Mouse (Mus musculus): Measurements from ENCODE around the gene Krtap16-1. TPM values are rescaled to one million over a fixed set of nuclear protein-coding genes. Genes with fewer than 3 reads are reported as not detected.
A peak's percentile ranks its signal among the peaks of the same experiment; 100 is the strongest.

Krtap16-1 gene
- polyA plus RNA-seq, 1 experiment from 2014 or later, result not detected

DNA sequence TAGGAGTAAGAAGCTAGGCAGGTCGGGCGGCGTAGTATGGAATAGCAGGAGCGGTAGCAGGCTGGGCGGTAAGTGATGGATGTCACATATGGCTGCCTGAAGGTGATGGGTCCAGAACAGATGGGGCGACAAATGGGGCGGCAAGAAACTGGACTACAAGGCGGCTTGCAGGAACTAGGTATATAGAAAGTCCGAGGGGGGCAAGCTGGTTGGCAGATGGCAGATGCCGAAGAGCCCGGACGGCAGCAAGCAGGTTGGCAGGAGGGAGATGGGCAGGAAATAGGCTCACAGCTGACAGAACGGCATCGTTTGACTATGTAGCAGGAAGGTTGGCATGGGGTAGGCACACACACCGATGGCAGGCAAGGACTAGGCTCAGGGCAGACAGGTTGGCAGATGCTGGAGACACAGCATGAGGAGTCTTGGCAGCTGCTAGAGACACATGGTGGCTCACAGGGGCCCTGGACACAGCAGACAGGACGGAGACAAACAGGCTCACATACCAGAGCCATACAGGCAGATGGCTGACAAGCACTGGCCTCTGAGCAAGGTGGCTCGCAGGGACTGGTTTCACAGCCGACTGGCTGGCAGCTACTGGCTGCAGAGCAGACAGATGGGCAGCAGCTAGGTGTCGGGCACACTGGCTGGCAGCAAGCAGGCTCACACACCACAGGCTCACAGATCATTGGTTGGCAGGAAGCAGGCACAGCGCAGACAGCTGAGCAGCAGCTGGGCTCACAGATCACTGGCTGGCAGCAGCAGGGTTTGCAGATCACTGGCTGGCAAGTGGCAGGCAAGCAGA is 905 bp downstream of the Krtap16-1 start:
- H3K4me3 ChIP-seq (replicated peaks; ENCODE audit: low read depth, low read length), result no peak overlapping the region
- DNase-seq (peak; percentile 48), ATAC-seq (ENCODE audit: low FRiP score, low TSS enrichment) (peak; percentile 70)
- H3K9ac ChIP-seq (replicated peaks; ENCODE audit: low read length), result no peak overlapping the region
- H3K27ac ChIP-seq (replicated peaks; ENCODE audit: low read depth, low read length), result peak overlapping the region; percentile 52
- WGBS, result 84% methylated on average over 20 of the region's 20 CpGs
- H3K9me3 ChIP-seq (ENCODE audit: control insufficient read depth, low read length), result no peaks in the 10 kb centered on the region
- H3K36me3 ChIP-seq (ENCODE audit: control insufficient read depth, insufficient read depth, low read length), result no peaks in the 10 kb centered on the region
- H3K4me2 ChIP-seq (ENCODE audit: low read length), result no peak overlapping the region
- no peaks in the 10 kb centered on the region for H3K4me1 ChIP-seq (ENCODE audit: control insufficient read depth, insufficient read depth, low read length)
- H3K27me3 ChIP-seq (ENCODE audit: control insufficient read depth, insufficient read depth, low read length), result no peaks in the 10 kb centered on the region

DNA sequence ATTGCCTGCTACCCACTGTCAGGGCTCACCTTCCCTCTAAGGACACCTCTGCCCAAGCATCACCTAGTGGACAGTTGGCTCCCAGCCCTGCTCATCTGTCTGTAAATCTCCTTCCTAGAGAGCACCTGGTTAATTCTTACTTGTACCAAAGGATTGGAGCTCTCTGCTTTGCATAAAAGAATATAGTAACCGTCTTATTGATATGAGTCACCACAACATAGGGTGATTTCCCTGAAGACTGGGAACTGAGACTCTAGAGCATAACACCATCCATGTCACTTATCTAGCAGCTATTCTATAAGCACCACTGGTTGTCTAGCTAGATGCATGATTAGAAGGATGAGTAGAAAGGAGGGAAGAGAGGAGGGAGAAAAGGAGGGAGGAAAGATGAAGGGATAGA is 3.0 kb downstream of the Krtap16-1 start:
- no peak for ATAC-seq (ENCODE audit: low FRiP score, low TSS enrichment)
- Histone ChIP-seq H3K9me3 (ENCODE audit: control insufficient read depth, low read length) (no peaks in the 10 kb centered on the region), H3K27ac (replicated peaks; ENCODE audit: low read depth, low read length) (no peak overlapping the region), H3K36me3 (ENCODE audit: control insufficient read depth, insufficient read depth, low read length) (no peaks in the 10 kb centered on the region), H3K4me1 (ENCODE audit: control insufficient read depth, insufficient read depth, low read length) (no peaks in the 10 kb centered on the region), H3K4me3 (replicated peaks; ENCODE audit: low read depth, low read length) (no peak overlapping the region), H3K9ac (replicated peaks; ENCODE audit: low read length) (no peak overlapping the region), H3K4me2 (ENCODE audit: low read length) (no peak overlapping the region), H3K27me3 (ENCODE audit: control insufficient read depth, insufficient read depth, low read length) (no peaks in the 10 kb centered on the region)
- no peak for DNase-seq
- 87% methylated on average over 1 of the region's 1 CpGs for WGBS

DNA sequence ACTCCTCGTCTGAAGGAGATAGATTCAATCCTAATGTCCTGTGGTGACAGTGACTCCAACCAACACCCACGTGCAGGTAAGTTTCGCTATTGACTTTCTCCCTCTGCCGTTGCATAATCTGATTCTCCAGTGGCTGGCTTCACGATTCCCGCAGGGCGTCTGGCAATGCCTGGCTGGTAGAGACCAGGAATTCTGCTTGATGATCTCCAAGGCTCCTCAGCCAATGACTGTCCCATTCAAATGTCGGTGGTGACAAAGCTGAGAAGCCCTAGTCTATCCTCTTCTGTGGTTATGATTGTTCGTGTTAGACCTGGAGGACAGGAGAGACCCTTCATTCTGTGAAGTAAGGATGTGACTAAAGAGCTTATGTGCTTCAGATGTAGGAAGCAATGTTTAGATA is 3.7 kb downstream of the Krtap16-1 start:
- DNase-seq, result no peak
- WGBS, result 86% methylated on average over 9 of the region's 9 CpGs
- Histone ChIP-seq H3K9me3 (ENCODE audit: control insufficient read depth, low read length) (no peaks in the 10 kb centered on the region), H3K27me3 (ENCODE audit: control insufficient read depth, insufficient read depth, low read length) (no peaks in the 10 kb centered on the region), H3K36me3 (ENCODE audit: control insufficient read depth, insufficient read depth, low read length) (no peaks in the 10 kb centered on the region), H3K4me1 (ENCODE audit: control insufficient read depth, insufficient read depth, low read length) (no peaks in the 10 kb centered on the region), H3K27ac (replicated peaks; ENCODE audit: low read depth, low read length) (no peak overlapping the region), H3K9ac (replicated peaks; ENCODE audit: low read length) (no peak overlapping the region), H3K4me2 (ENCODE audit: low read length) (no peak overlapping the region), H3K4me3 (replicated peaks; ENCODE audit: low read depth, low read length) (no peak overlapping the region)
- no peak for ATAC-seq (ENCODE audit: low FRiP score, low TSS enrichment)

DNA sequence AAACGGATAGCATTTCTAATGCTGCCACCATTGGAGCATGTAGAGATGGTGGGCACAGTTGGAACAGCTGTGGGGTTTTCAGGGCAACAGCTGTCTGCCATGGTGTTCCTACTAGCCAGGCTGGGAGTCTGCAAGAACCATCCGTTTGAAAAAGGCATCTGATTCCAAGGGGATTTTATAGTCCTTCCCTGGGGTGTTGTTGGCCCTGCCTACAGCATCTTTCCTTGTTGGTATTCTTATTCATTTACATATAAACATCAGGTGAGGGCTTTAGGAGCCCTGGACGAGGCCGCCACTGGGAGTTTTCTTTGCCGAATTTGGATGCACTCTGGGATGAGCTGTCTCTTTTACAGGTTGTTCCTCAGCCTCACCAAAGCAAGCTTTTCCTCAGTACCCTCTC is 7.4 kb downstream of the Krtap16-1 start, which contains the start of gene Krtap29-1:
Gene Krtap29-1 (minus strand): TSS at position 101 of the 400 bp plus-strand sequence.
- no peak within 1 kb of the TSS for H3K27ac ChIP-seq (replicated peaks; ENCODE audit: low read depth, low read length)
- no peaks in the 10 kb centered on the region for H3K36me3 ChIP-seq (ENCODE audit: control insufficient read depth, insufficient read depth, low read length)
- no peak for DNase-seq
- no peaks in the 10 kb centered on the region for H3K4me1 ChIP-seq (ENCODE audit: control insufficient read depth, insufficient read depth, low read length)
- no peaks in the 10 kb centered on the region for H3K9me3 ChIP-seq (ENCODE audit: control insufficient read depth, low read length)
- H3K4me3 ChIP-seq (replicated peaks; ENCODE audit: low read depth, low read length), result no peak within 1 kb of the TSS
- H3K27me3 ChIP-seq (ENCODE audit: control insufficient read depth, insufficient read depth, low read length), result no peaks in the 10 kb centered on the region
- no peak for ATAC-seq (ENCODE audit: low FRiP score, low TSS enrichment)
- H3K4me2 ChIP-seq (ENCODE audit: low read length), result no peak within 1 kb of the TSS
- H3K9ac ChIP-seq (replicated peaks; ENCODE audit: low read length), result no peak within 1 kb of the TSS
- 75% methylated on average over 5 of the region's 5 CpGs for WGBS

DNA sequence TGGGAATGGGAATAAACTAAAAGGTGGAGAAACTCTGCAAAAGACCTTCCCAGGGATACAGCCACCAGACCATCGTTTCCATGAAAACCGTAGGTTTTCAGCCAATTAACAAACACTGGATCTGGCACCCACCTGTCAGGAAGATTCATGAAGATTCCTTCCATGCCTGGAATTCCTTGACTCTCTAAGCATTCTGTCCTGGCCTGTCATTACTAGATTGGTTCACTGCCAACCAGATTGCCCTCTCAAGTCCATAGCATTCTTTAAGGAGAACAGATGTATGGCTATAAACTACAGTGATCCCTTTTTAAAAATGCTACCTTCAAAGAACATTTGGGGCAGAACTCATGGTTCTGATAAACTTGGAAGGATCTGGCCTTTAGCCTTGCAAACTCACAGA is 20.4 kb downstream of the Krtap16-1 start:
- H3K4me2 ChIP-seq (ENCODE audit: low read length), result no peak overlapping the region
- no peak for ATAC-seq (ENCODE audit: low FRiP score, low TSS enrichment)
- H3K4me3 ChIP-seq (replicated peaks; ENCODE audit: low read depth, low read length), result no peak overlapping the region
- H3K9ac ChIP-seq (replicated peaks; ENCODE audit: low read length), result no peak overlapping the region
- DNase-seq, result no peak
- H3K27me3 ChIP-seq (ENCODE audit: control insufficient read depth, insufficient read depth, low read length), result no peaks in the 10 kb centered on the region
- H3K4me1 ChIP-seq (ENCODE audit: control insufficient read depth, insufficient read depth, low read length), result no peaks in the 10 kb centered on the region
- H3K27ac ChIP-seq (replicated peaks; ENCODE audit: low read depth, low read length), result no peak overlapping the region
- 93% methylated on average over 2 of the region's 2 CpGs for WGBS
- H3K9me3 ChIP-seq (ENCODE audit: control insufficient read depth, low read length), result no peaks in the 10 kb centered on the region
- H3K36me3 ChIP-seq (ENCODE audit: control insufficient read depth, insufficient read depth, low read length), result no peaks in the 10 kb centered on the region

DNA sequence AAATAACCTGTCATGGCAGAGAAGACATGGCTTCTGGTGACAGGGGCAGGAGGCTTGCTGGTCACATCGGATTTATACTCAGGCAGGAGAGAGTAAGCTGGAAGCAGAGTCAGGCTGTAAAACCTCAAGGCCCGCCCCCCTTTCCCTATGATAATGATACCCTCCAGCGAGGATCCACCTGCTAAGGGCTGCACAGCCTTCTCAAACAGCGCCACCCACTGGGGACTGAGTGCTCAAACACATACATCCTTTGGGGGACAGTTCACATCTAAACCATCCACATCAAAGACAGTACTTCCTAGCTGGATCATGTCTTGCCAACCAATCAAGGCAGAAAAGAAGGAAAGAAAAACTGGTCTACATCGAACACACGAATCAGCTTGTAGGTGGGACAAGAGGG is 22.2 kb downstream of the Krtap16-1 start:
- Histone ChIP-seq H3K27ac (replicated peaks; ENCODE audit: low read depth, low read length) (no peak overlapping the region), H3K36me3 (ENCODE audit: control insufficient read depth, insufficient read depth, low read length) (no peaks in the 10 kb centered on the region), H3K4me3 (replicated peaks; ENCODE audit: low read depth, low read length) (no peak overlapping the region), H3K27me3 (ENCODE audit: control insufficient read depth, insufficient read depth, low read length) (no peaks in the 10 kb centered on the region), H3K4me2 (ENCODE audit: low read length) (no peak overlapping the region), H3K9ac (replicated peaks; ENCODE audit: low read length) (no peak overlapping the region), H3K4me1 (ENCODE audit: control insufficient read depth, insufficient read depth, low read length) (no peaks in the 10 kb centered on the region), H3K9me3 (ENCODE audit: control insufficient read depth, low read length) (no peaks in the 10 kb centered on the region)
- DNase-seq (no peak), ATAC-seq (ENCODE audit: low FRiP score, low TSS enrichment) (no peak)
- 50% methylated on average over 6 of the region's 6 CpGs for WGBS

DNA sequence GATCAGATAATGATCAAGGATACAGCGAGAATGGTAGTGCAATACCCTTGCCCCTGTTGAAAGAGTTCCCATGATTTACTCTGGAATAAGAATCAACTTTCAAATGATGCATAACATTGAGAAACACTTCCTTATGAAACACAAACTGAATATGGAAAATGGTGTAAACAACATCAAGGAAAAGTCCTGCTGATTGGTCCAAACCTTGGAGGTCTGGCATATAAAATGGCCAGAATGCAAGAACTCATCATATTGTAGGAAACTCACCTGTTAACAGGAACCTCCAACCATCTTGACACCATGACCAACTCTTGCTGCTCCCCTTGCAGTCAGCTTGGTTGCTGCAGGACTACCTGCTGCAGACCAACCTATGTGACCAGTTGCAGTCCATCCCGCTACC is 38.2 kb downstream of the Krtap16-1 start, which contains the start of gene Krtap9-5:
Gene Krtap9-5 (plus strand): TSS at position 301 of the 400 bp plus-strand sequence.
- no peak for DNase-seq
- H3K27me3 ChIP-seq (ENCODE audit: control insufficient read depth, insufficient read depth, low read length), result no peaks in the 10 kb centered on the region
- H3K9ac ChIP-seq (replicated peaks; ENCODE audit: low read length), result no peak within 1 kb of the TSS
- H3K36me3 ChIP-seq (ENCODE audit: control insufficient read depth, insufficient read depth, low read length), result no peaks in the 10 kb centered on the region
- ATAC-seq (ENCODE audit: low FRiP score, low TSS enrichment), result no peak
- no peak within 1 kb of the TSS for H3K27ac ChIP-seq (replicated peaks; ENCODE audit: low read depth, low read length)
- no peak within 1 kb of the TSS for H3K4me2 ChIP-seq (ENCODE audit: low read length)
- no peaks in the 10 kb centered on the region for H3K9me3 ChIP-seq (ENCODE audit: control insufficient read depth, low read length)
- WGBS, result 93% methylated on average over 2 of the region's 2 CpGs
- no peaks in the 10 kb centered on the region for H3K4me1 ChIP-seq (ENCODE audit: control insufficient read depth, insufficient read depth, low read length)
- H3K4me3 ChIP-seq (replicated peaks; ENCODE audit: low read depth, low read length), result no peak within 1 kb of the TSS

DNA sequence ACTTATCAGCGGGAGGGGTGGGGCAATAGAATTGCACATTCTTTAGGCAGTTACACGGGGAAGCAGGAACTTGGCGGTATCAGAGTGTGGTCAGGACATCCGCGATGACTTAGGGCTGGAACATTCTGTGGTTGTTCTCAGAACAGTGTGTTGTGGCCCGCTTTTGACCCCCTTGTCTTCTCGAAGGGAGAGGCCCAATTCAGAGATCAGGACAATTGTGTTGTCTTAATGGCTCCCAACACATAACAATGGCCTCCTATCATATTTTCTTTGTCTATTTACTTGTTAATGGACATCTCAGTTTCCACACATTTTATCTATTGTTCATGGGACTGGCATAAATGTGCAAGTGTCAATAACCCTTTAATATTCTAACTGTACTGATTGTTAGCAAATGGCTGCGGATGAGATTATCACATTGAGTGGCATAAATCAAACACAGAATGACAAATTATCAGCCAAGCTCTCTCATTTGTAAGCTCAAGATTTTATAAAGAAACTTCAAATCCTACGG is 48.6 kb downstream of the Krtap16-1 start:
- Histone ChIP-seq H3K27ac (replicated peaks; ENCODE audit: low read depth, low read length) (no peak overlapping the region), H3K9ac (replicated peaks; ENCODE audit: low read length) (no peak overlapping the region), H3K9me3 (ENCODE audit: control insufficient read depth, low read length) (no peaks in the 10 kb centered on the region), H3K4me2 (ENCODE audit: low read length) (no peak overlapping the region), H3K36me3 (ENCODE audit: control insufficient read depth, insufficient read depth, low read length) (no peaks in the 10 kb centered on the region), H3K4me3 (replicated peaks; ENCODE audit: low read depth, low read length) (no peak overlapping the region), H3K4me1 (ENCODE audit: control insufficient read depth, insufficient read depth, low read length) (no peaks in the 10 kb centered on the region), H3K27me3 (ENCODE audit: control insufficient read depth, insufficient read depth, low read length) (no peaks in the 10 kb centered on the region)
- WGBS, result 87% methylated on average over 9 of the region's 9 CpGs
- DNase-seq, result no peak
- no peak for ATAC-seq (ENCODE audit: low FRiP score, low TSS enrichment)

DNA sequence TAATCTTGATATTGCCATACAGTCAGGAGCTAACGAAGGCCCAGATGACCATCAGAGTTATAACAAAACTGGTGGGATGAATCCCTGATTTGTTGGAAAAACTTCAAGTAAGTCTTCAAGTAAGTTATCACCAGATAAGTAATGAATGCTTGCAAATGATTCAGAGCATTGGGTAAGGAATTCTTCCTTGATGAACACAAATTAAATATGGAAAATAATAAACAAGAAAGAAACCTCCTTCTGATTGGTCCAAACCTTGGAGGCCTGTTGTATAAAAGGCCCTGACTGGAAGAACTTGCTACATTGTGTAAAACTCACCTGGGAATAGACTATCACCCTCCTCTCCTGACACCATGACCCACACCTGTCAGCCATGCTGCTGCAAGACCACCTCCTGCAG is 50.4 kb downstream of the Krtap16-1 start, which contains the start of gene Krtap31-2:
Gene Krtap31-2 (plus strand): TSS at position 301 of the 400 bp plus-strand sequence.
- Histone ChIP-seq H3K9ac (replicated peaks; ENCODE audit: low read length) (no peak within 1 kb of the TSS), H3K36me3 (ENCODE audit: control insufficient read depth, insufficient read depth, low read length) (no peaks in the 10 kb centered on the region), H3K9me3 (ENCODE audit: control insufficient read depth, low read length) (no peaks in the 10 kb centered on the region), H3K4me2 (ENCODE audit: low read length) (no peak within 1 kb of the TSS), H3K27ac (replicated peaks; ENCODE audit: low read depth, low read length) (no peak within 1 kb of the TSS), H3K4me3 (replicated peaks; ENCODE audit: low read depth, low read length) (no peak within 1 kb of the TSS), H3K4me1 (ENCODE audit: control insufficient read depth, insufficient read depth, low read length) (no peaks in the 10 kb centered on the region), H3K27me3 (ENCODE audit: control insufficient read depth, insufficient read depth, low read length) (no peaks in the 10 kb centered on the region)
- no peak for ATAC-seq (ENCODE audit: low FRiP score, low TSS enrichment)
- 96% methylated on average over 1 of the region's 1 CpGs for WGBS
- no peak for DNase-seq
